Mouse (Mus musculus) bone marrow macrophage, adult 2 months (primary cell): ENCODE results near the gene Dhrs3.

ENCODE experiments used
- CTCF ChIP-seq: IDR thresholded peaks from 2 replicates; pipeline ENCODE4 v1.5.1; 2012; ENCODE audit warnings: low read depth, mild to moderate bottlenecking, low read length, moderate library complexity
- POLR2A ChIP-seq: IDR thresholded peaks from 2 replicates; pipeline ENCODE4 v1.6.1; 2012; ENCODE audit warnings: mild to moderate bottlenecking, low read depth, low read length, borderline replicate concordance

- TF ChIP-seq CTCF (no peak), POLR2A (no peak)
Measured at GRCm38 (mm10) chr4:144974458-144974857, 81.8 kb downstream of the Dhrs3 start.
